Mouse (Mus musculus) hindbrain, embryonic 10.5 days (tissue): Measurements from ENCODE around the gene Clmp. TPM values are rescaled to one million over a fixed set of nuclear protein-coding genes. Genes with fewer than 3 reads are reported as not detected.

Experiments used
- DNase-seq: peaks from one replicate; pipeline ENCODE4 v3.0.0-alpha.2; 2017; ENCODE audit warnings: low spot score
- H3K27ac ChIP-seq: fragments of 300-500 bp; sonication (generic); 2 replicates; pipeline ENCODE4 v1.5.1; 2016; ENCODE audit warnings: mild to moderate bottlenecking, moderate library complexity
- H3K27me3 ChIP-seq: fragments of 300-500 bp; sonication (generic); 2 replicates; pipeline ENCODE4 v1.6.1; 2016; ENCODE audit warnings: mild to moderate bottlenecking; ENCODE audit not compliant: poor library complexity, insufficient read depth, severe bottlenecking
- H3K36me3 ChIP-seq: fragments of 300-500 bp; sonication (generic); 2 replicates; pipeline ENCODE4 v1.6.1; 2016; ENCODE audit warnings: mild to moderate bottlenecking, moderate library complexity
- H3K4me1 ChIP-seq: fragments of 300-500 bp; sonication (generic); replicated peaks from 2 replicates; pipeline ENCODE4 v1.6.1; 2016; ENCODE audit warnings: mild to moderate bottlenecking
- H3K4me3 ChIP-seq: fragments of 300-500 bp; sonication (generic); 2 replicates; pipeline ENCODE4 v1.5.1; 2016; ENCODE audit warnings: mild to moderate bottlenecking, moderate library complexity
- H3K9me3 ChIP-seq: fragments of 300-500 bp; sonication (generic); 2 replicates; pipeline ENCODE4 v1.6.1; 2016; ENCODE audit warnings: mild to moderate bottlenecking, moderate library complexity
- WGBS: fragments of 180-500 bp; shearing (Covaris S2); methylation state at CpG from one replicate; pipeline ENCODE4 v1.1.7; 2016; 5-methylcytosine and 5-hydroxymethylcytosine counted together
- polyA plus RNA-seq: library from polyadenylated mRNA; unstranded; fragments of >200 nt; fragmentation: Nextera tagmentation; extraction: Ambion mirVana; gene quantifications from 2 replicates; pipeline ENCODE4 v1.2.1, GENCODE M21; 2016

The Clmp gene
- polyA plus RNA-seq, result 33.7 and 37.0 TPM in 2 replicates

DNA sequence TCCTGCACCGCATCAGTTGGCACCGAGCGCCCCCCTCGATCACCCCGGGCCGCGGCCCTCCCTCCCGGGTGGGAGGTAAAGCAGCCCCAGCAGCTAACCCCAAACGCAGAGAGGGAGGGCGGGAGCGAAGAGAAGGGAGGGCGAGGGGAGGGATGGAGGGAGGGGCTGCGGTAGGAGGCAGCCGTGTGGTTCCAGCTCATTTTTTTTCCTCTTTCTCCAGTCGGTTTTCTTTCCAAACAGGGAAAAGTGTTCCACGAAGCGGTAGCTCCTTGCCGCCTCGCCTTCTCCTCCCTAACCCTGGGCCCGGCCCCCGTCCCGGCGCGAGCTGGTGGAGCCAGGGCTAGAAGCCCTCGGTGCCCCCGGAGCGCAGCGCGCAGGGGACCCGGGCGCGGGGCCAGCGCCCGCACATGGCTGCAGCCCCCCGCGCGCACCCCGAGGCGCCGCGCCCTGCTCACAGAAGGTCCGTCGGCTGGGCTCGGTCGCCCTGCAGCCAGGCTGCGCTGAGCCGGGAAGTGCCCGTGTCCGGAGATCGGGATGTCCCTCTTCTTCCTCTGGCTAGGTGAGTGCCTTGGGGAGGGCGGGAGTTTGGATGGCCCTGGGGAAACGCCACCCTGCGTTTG is at the start of gene Clmp:
Clmp (plus strand) TSS at position 162 of the 620 bp plus-strand sequence.
- H3K27me3 ChIP-seq, result peaks cover 37% of the 10 kb centered on the region
- DNase-seq, result peak; percentile 70
- no peaks in the 10 kb centered on the region for H3K9me3 ChIP-seq
- WGBS, result under 1% methylated on average over 53 of the region's 53 CpGs
- H3K4me1 ChIP-seq, result peaks cover 29% of the 10 kb centered on the region
- peak within 1 kb of the TSS; percentile 96 for H3K27ac ChIP-seq
- H3K4me3 ChIP-seq, result peak within 1 kb of the TSS; percentile 79
- no peaks in the 10 kb centered on the region for H3K36me3 ChIP-seq

DNA sequence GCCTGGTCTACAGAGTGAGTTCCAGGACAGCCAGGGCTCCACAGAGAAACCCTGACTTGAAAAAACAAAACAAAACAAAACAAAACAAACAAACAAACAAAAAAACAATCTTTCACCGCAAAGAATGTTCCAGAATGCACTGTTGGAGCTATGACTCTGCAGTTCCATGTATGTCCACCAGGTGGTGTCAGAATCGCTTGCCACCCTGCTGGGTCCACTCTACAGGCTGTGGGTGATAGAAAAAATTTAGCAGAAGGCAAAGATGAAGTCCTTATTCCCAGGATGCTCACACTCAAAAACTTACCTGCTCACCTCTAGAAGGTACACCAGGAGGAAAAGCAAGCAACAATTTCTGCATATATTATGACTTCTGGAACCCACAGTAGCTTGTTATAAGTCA is 49.7 kb upstream of the Clmp start:
- H3K27ac ChIP-seq, result 0 out of 2 replicates have a peak overlapping the region, but pooled peaks have one; percentile 87
- no peaks in the 10 kb centered on the region for H3K36me3 ChIP-seq
- peak; percentile 56 for DNase-seq
- 24% methylated on average over 2 of the region's 2 CpGs for WGBS
- H3K4me1 ChIP-seq, result peaks cover 34% of the 10 kb centered on the region
- H3K27me3 ChIP-seq, result 0 out of 2 replicates have a peak, but pooled peaks cover 5% of the 10 kb centered on the region
- no peak overlapping the region for H3K4me3 ChIP-seq
- H3K9me3 ChIP-seq, result no peaks in the 10 kb centered on the region

DNA sequence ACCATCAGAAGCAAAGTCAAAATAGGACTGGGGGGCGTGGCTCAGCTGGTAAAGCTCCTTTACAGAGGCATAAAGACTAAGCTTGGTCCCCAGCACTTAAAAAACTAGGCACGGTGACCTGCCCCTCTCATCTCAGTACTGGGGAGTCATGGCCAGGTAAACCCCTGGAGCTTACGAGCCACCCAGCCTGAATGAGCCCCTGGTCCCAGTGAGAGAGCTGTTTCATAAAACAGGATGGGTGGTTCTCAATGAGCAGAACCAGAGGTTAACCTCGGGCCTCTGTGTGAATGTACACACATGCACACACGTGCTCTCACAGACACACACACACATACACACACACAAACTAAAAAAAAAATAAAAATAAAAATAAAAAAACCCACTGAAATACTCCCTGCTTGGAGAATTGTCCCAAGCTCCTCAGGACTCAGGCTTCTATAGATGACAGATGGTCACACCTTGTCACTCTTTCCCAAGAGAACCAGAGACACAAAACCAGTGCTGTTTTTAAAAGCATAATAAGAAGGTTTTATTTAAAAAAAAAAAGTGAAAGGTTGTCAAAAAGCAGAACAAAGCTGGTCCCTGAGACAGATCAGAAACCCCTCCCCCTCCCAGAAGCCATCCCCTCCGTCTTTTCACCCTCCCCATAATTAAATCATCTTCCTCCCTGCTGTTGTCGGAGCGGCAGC is 47.9 kb upstream of the Clmp start:
- 28% methylated on average over 8 of the region's 8 CpGs for WGBS
- no peaks in the 10 kb centered on the region for H3K9me3 ChIP-seq
- peak overlapping the region; percentile 55 for H3K4me3 ChIP-seq
- H3K4me1 ChIP-seq, result peaks cover 45% of the 10 kb centered on the region
- H3K27me3 ChIP-seq, result peaks cover 15% of the 10 kb centered on the region
- no peaks in the 10 kb centered on the region for H3K36me3 ChIP-seq
- DNase-seq, result no peak
- peak overlapping the region; percentile 87 for H3K27ac ChIP-seq

DNA sequence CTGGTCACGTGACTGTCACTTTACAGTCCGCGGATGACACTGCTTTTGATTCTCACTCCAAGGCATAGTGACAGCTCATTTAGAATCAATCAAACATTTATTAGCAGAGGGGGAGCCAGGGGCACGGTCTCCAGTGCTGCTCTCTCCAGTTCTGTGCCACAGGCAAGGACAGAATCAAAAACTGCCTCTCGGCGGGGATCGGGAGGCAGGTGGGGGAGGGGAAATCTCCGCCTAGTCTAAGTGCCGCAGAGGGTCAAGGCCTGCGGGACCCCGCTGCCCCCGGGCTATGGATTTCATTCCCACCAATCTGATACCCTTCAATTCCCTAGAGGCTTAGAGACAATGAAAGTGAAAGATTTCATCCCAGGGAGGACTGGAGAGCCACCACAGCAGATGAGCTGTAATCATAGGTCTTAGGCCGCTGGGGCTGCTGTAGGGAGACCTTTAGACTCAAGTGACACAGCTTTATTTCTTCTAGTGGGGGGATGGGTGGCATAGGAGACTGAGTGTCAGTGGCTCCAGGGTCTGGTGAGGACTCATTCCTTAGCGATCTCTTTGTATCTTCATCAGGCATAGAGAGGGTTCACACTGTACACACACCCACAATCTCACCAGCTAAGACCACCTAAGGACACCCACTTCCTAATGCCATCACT is 47.2 kb upstream of the Clmp start:
- Histone ChIP-seq H3K27ac (peak overlapping the region; percentile 87), H3K27me3 (peaks cover 17% of the 10 kb centered on the region), H3K4me1 (peaks cover 50% of the 10 kb centered on the region), H3K9me3 (no peaks in the 10 kb centered on the region), H3K36me3 (no peaks in the 10 kb centered on the region), H3K4me3 (peak overlapping the region; percentile 55)
- 3% methylated on average over 14 of the region's 14 CpGs for WGBS
- peak; percentile 90 for DNase-seq

DNA sequence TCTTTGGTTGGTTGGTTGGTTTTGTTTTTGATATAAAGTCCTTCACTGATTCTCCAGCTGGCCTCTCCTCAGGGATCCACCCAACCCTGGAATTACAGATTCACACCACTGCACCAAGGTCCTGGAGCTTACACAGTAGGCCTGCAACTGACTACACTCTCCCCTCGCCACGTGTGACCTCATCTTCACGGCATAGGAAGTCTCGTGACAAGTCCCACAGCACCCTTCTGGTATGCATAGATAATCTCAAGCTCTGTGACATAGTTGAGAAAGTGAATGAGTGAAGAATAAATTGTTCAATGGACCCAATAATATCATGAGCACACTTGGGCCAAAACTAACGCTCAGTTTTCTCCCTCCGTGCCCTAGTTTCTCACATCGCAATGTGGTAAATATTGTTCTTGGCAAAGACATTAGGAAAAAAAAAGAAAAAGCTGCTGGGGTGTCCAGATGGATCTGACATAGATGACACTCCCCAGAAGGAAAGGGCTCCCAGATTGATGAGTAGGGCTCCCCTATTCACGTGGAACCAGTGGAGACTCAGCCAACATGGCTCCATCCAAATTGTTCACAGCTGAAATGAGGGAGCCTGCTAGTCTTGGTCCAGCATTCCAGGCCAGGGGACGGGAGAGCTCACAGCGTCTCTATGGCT is 46.1 kb upstream of the Clmp start:
- Histone ChIP-seq H3K36me3 (no peaks in the 10 kb centered on the region), H3K27ac (peak overlapping the region; percentile 67; the same call in 1 of the 2 replicates), H3K4me1 (peaks cover 54% of the 10 kb centered on the region), H3K9me3 (no peaks in the 10 kb centered on the region), H3K27me3 (peaks cover 23% of the 10 kb centered on the region), H3K4me3 (no peak overlapping the region)
- no peak for DNase-seq
- WGBS, result 86% methylated on average over 10 of the region's 10 CpGs

DNA sequence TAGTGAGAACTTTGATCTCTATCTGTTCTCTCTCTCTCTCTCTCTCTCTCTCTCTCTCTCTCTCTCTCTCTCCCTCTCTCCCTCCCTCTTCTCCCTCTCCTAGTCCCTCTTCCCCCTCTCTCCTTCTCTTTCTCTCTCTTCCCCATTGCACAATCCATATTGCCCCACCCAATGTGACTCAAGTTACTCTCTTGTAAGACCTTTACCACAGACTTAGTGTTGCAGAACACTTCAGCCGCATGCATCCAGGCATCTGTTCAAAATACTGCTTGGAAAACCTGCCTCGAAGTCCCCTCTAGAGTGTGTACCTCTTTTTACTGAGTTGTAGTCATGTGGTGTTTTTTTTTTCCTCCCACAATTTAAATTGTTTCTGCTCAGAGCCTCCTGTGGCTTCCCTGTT is 44.4 kb upstream of the Clmp start:
- DNase-seq, result no peak
- WGBS, result 75% methylated on average over 2 of the region's 2 CpGs
- Histone ChIP-seq H3K4me1 (peaks cover 54% of the 10 kb centered on the region), H3K36me3 (no peaks in the 10 kb centered on the region), H3K27me3 (peaks cover 23% of the 10 kb centered on the region), H3K4me3 (no peak overlapping the region), H3K9me3 (no peaks in the 10 kb centered on the region), H3K27ac (peak overlapping the region; percentile 75)

DNA sequence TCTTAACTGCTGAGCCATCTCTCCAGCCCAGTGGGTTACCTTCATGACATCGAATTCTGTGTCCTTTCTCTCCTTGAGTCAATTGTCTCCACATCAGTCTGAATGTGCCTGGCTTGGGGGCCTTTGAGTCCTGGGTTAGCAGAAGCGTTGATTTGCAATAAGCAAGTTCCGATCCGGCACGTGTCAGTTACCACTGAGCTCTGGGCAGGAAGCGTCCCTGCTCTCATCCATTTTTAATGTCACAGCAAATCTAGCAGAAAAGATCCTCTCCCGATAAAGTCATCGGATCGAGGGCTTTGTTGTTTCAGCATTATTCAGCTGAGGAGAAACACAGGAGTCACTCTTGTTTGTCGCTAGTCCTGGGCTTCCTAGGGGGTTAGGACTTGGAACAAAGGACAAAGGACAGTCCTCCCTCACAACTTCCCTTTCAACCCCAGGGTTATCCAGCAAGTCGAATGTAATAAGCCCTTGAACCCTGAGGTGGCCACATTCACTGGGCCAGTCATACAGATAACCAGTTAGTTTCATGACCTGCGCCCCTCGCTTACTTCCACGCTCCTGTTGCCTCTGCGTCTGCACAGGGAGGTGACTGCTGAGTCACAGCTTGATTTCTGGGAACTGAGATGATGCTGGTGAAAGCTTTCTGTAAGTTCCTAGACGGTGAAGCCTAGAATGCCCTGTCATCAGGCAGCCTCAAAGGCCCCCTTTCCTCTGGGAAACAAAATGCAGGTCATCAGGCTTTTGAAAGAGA is 43.1 kb upstream of the Clmp start:
- peaks cover 23% of the 10 kb centered on the region for H3K27me3 ChIP-seq
- DNase-seq, result peak; percentile 37
- no peaks in the 10 kb centered on the region for H3K9me3 ChIP-seq
- H3K36me3 ChIP-seq, result no peaks in the 10 kb centered on the region
- H3K4me1 ChIP-seq, result peaks cover 43% of the 10 kb centered on the region
- 10% methylated on average over 16 of the region's 16 CpGs for WGBS
- H3K27ac ChIP-seq, result peak overlapping the region; percentile 75
- no peak overlapping the region for H3K4me3 ChIP-seq

DNA sequence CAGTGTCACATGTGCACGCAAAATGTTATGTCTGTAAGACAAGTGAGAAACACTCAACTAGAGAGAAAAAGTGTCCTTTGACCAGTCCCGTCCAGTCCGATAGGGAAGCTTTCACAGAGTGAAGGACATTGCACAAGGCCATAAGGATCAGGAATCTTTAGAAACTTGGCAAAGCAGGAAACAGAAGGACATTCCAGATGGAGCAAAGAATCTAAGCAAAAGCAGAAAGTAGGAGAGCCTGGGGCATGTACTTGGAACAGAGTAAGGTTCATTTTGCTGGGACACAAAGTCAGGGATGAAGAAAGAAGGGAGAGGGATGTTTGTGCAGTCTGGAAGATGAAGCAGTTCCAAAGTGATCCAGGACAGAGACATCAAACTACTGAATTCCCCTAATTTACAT is 36.3 kb upstream of the Clmp start:
- peaks cover 9% of the 10 kb centered on the region for H3K4me1 ChIP-seq
- no peak overlapping the region for H3K27ac ChIP-seq
- no peak for DNase-seq
- 93% methylated on average over 3 of the region's 3 CpGs for WGBS
- H3K27me3 ChIP-seq, result peaks cover under 1% of the 10 kb centered on the region; the same call in 1 of the 2 replicates
- H3K4me3 ChIP-seq, result no peak overlapping the region
- no peaks in the 10 kb centered on the region for H3K9me3 ChIP-seq
- H3K36me3 ChIP-seq, result no peaks in the 10 kb centered on the region

DNA sequence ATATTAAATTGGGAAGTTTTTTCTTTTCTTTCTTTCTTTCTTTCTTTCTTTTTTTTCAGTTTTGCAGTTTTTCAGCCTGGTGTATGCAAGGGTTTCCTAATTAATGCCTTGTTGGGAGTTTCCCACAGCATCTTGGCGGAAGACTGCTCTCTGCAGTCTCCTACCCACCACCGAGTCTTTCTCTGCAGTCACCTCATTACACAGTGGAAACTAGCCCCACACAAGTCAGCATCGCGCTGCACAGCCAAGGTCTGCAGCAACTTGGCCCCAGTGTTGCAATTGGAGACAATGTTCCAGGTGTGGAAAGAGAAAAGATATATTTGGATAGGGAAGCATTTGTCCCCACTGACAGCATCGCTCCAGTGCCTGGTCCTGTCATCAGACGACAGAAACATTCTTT is 35.8 kb upstream of the Clmp start:
- Histone ChIP-seq H3K27ac (no peak overlapping the region), H3K4me1 (peaks cover 14% of the 10 kb centered on the region), H3K9me3 (no peaks in the 10 kb centered on the region), H3K4me3 (no peak overlapping the region), H3K27me3 (no peaks in the 10 kb centered on the region), H3K36me3 (no peaks in the 10 kb centered on the region)
- DNase-seq, result no peak
- WGBS, result 73% methylated on average over 6 of the region's 6 CpGs

DNA sequence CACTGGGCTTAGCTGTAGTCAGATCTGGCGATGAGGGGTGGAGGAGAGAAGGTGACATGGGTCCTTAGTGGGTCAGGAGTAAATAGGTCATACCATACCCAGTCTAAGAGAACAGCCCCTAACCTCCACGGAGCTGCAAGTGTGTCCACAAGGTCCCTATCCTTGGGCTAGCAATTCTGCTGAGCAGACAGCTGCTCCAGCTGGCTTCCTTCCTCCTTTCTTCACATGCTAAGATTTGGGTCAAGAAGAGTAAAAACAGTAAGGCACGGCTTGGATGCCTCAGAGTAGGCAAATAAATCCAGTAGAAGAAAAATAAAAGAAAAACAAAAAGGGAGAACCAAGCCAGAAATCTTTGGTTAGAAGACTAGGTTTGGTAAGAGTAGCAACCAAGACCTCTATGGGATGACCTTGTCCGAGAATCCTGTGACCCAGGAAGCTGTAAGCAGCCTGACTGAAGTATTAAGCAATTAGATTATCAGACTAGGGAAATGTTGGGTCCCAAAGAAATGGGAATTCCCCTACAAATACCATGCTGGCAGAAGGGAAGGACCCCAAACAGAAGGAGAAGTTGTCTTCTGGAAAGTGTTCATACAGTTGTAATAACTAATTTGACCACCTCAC is 34.4 kb upstream of the Clmp start:
- Histone ChIP-seq H3K36me3 (no peaks in the 10 kb centered on the region), H3K4me3 (no peak overlapping the region), H3K27ac (no peak overlapping the region), H3K9me3 (no peaks in the 10 kb centered on the region), H3K27me3 (no peaks in the 10 kb centered on the region), H3K4me1 (peaks cover 14% of the 10 kb centered on the region)
- 87% methylated on average over 4 of the region's 4 CpGs for WGBS
- DNase-seq, result no peak

DNA sequence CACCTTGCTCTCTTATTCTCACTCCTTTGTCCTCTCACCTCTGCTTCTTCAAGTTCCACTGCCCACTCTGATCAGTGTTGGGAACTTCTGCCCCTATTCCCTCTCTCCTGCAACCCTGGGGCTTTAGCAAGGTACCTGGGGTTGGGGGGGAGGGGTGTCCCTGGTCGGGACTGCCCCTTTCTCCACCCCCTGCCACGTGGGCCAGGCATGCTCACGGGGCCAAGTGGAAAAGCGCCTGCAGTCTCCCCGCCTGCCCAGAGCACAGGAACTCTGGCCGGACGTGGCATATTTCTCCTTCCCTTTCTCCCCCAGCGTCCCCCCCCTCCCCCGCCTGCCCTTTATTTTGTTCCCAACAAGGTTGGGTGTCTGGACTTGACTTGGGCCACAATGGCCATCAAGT is 33.0 kb upstream of the Clmp start:
- Histone ChIP-seq H3K27ac (peak overlapping the region; percentile 51; the same call in 1 of the 2 replicates), H3K9me3 (no peaks in the 10 kb centered on the region), H3K27me3 (no peaks in the 10 kb centered on the region), H3K4me1 (peaks cover 14% of the 10 kb centered on the region), H3K4me3 (no peak overlapping the region), H3K36me3 (no peaks in the 10 kb centered on the region)
- no peak for DNase-seq
- WGBS, result 44% methylated on average over 9 of the region's 9 CpGs
